Mouse (Mus musculus): ENCODE measurements around the gene Rabl6. TPM values are rescaled to one million over a fixed set of nuclear protein-coding genes. Genes with fewer than 3 reads are reported as not detected.

The Rabl6 gene
- polyA plus RNA-seq, 1 experiment from 2014 or later, result 61.6 TPM

DNA sequence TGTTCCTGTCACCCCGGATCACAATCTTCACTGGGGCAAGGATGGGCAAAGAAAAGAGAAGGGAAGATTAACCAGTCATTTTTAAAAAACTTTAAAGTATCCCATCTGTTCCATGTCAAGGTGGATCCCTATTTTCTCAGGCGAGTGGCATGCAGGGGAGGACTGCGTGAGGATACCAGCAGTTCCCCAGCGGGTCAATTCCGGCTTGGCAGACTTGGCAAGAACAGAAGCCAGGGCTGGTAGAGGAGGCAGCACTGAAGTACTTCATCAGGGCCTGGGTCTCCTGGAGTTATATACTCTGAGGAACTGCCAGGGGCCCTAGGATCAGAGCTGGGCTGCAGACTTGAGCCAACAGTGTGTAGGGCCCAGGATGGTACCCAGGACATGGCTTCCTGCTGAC is 5.8 kb downstream of the Rabl6 start:
- Histone ChIP-seq H3K27ac (no peak overlapping the region), H3K9ac (no peak overlapping the region), H3K36me3 (replicated peaks; ENCODE audit: control insufficient read depth, insufficient read depth) (peaks cover 55% of the 10 kb centered on the region), H3K27me3 (ENCODE audit: control insufficient read depth, insufficient read depth, low read length) (no peaks in the 10 kb centered on the region), H3K4me3 (replicated peaks; ENCODE audit: low read length) (no peak overlapping the region), H3K9me3 (ENCODE audit: control insufficient read depth, low read length) (no peaks in the 10 kb centered on the region), H3K4me2 (replicated peaks) (no peak overlapping the region), H3K4me1 (replicated peaks; ENCODE audit: control insufficient read depth, insufficient read depth, low read length) (peaks cover 12% of the 10 kb centered on the region)
- DNase-seq (ENCODE audit: low spot score) (no peak), ATAC-seq (ENCODE audit: low FRiP score) (no peak)
- 96% methylated on average over 5 of the region's 5 CpGs for WGBS

GRCm38 (mm10) chr2:25600037-25600436 is 8.3 kb downstream of the Rabl6 start:
- Histone ChIP-seq H3K9ac (no peak overlapping the region), H3K36me3 (replicated peaks; ENCODE audit: control insufficient read depth, insufficient read depth) (peaks cover 80% of the 10 kb centered on the region), H3K4me1 (replicated peaks; ENCODE audit: control insufficient read depth, insufficient read depth, low read length) (no peaks in the 10 kb centered on the region), H3K9me3 (ENCODE audit: control insufficient read depth, low read length) (no peaks in the 10 kb centered on the region), H3K4me3 (replicated peaks; ENCODE audit: low read length) (no peak overlapping the region), H3K4me2 (replicated peaks) (no peak overlapping the region), H3K27me3 (ENCODE audit: control insufficient read depth, insufficient read depth, low read length) (no peaks in the 10 kb centered on the region), H3K27ac (no peak overlapping the region)
- DNase-seq (ENCODE audit: low spot score) (no peak), ATAC-seq (ENCODE audit: low FRiP score) (no peak)
- WGBS, result 96% methylated on average over 2 of the region's 2 CpGs

GRCm38 (mm10) chr2:25598749-25599148 is 9.6 kb downstream of the Rabl6 start:
- no peaks in the 10 kb centered on the region for H3K4me1 ChIP-seq (replicated peaks; ENCODE audit: control insufficient read depth, insufficient read depth, low read length)
- WGBS, result 96% methylated on average over 1 of the region's 1 CpGs
- DNase-seq (ENCODE audit: low spot score) (no peak), ATAC-seq (ENCODE audit: low FRiP score) (no peak)
- H3K27ac ChIP-seq, result no peak overlapping the region
- no peak overlapping the region for H3K4me3 ChIP-seq (replicated peaks; ENCODE audit: low read length)
- H3K27me3 ChIP-seq (ENCODE audit: control insufficient read depth, insufficient read depth, low read length), result no peaks in the 10 kb centered on the region
- peaks cover 91% of the 10 kb centered on the region for H3K36me3 ChIP-seq (replicated peaks; ENCODE audit: control insufficient read depth, insufficient read depth)
- no peak overlapping the region for H3K4me2 ChIP-seq (replicated peaks)
- H3K9me3 ChIP-seq (ENCODE audit: control insufficient read depth, low read length), result no peaks in the 10 kb centered on the region
- H3K9ac ChIP-seq, result no peak overlapping the region

GRCm38 (mm10) chr2:25596765-25597510 is 11.4 kb downstream of the Rabl6 start:
- Histone ChIP-seq H3K27ac (no peak overlapping the region), H3K4me2 (replicated peaks) (no peak overlapping the region), H3K27me3 (ENCODE audit: control insufficient read depth, insufficient read depth, low read length) (no peaks in the 10 kb centered on the region), H3K9ac (no peak overlapping the region), H3K9me3 (ENCODE audit: control insufficient read depth, low read length) (no peaks in the 10 kb centered on the region), H3K36me3 (replicated peaks; ENCODE audit: control insufficient read depth, insufficient read depth) (peaks cover 98% of the 10 kb centered on the region), H3K4me3 (replicated peaks; ENCODE audit: low read length) (no peak overlapping the region), H3K4me1 (replicated peaks; ENCODE audit: control insufficient read depth, insufficient read depth, low read length) (no peaks in the 10 kb centered on the region)
- ATAC-seq (ENCODE audit: low FRiP score) (no peak), DNase-seq (ENCODE audit: low spot score) (no peak)
- WGBS, result 96% methylated on average over 5 of the region's 5 CpGs

GRCm38 (mm10) chr2:25591863-25592262 is 16.5 kb downstream of the Rabl6 start:
- ATAC-seq (ENCODE audit: low FRiP score) (no peak), DNase-seq (ENCODE audit: low spot score) (no peak)
- peaks cover 92% of the 10 kb centered on the region for H3K36me3 ChIP-seq (replicated peaks; ENCODE audit: control insufficient read depth, insufficient read depth)
- H3K27me3 ChIP-seq (ENCODE audit: control insufficient read depth, insufficient read depth, low read length), result no peaks in the 10 kb centered on the region
- H3K4me3 ChIP-seq (replicated peaks; ENCODE audit: low read length), result no peak overlapping the region
- H3K9ac ChIP-seq, result no peak overlapping the region
- H3K27ac ChIP-seq, result no peak overlapping the region
- WGBS, result 97% methylated on average over 2 of the region's 2 CpGs
- no peaks in the 10 kb centered on the region for H3K9me3 ChIP-seq (ENCODE audit: control insufficient read depth, low read length)
- no peak overlapping the region for H3K4me2 ChIP-seq (replicated peaks)
- no peaks in the 10 kb centered on the region for H3K4me1 ChIP-seq (replicated peaks; ENCODE audit: control insufficient read depth, insufficient read depth, low read length)

DNA sequence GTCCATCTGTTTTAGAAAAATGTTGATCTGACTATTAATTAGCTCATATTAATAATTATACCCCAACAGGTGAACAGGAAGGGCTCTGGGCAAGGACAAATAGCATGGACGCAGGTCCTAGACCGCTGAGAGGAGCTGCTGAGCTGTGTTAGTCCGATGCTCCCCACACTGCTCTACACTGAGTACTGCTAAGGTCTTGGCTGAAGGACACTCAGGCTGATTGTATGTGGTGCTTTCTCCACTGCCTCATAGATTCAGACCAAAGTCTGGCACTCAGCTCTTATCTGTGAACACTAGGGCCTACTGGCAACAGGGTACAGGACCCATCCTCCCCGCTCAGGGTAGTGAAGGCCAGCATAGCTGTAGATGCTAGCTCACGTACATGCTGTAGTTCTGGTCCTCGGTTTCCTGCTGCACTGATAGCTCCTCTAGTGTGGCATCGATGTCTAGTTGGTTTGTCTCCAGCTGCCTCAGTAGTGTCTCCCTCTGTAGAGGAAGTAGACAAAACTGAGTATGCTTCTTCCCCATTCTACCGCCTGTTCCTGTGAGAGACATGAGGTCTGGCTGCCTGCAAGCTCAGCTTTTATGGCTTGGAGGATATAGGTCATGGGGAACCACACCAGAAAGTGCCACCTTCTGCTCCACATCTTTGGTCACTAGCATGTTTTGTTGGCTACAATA is 20.0 kb downstream of the Rabl6 start:
- H3K9ac ChIP-seq, result no peak overlapping the region

DNA sequence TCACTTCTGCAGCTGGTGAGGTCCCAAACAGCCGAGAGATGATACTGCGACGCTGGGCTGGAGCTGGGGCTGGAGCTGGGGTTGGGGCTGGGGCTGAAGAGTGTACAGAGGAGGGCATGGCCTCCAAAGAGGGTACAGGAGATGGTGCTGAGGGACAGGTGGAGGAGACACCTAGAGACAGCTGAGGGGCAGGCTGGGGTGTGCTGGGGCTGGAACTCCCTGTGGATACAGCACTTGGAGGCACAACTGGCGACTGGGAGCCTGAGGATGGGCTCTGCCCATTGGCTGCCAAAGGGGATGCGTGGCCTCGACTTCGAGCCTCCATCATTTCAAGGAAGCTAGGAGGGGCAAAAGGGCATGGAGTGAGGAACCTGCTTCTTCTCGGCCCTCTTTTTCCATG is 21.0 kb downstream of the Rabl6 start:
- H3K36me3 ChIP-seq (replicated peaks; ENCODE audit: control insufficient read depth, insufficient read depth), result peaks cover 86% of the 10 kb centered on the region
- 96% methylated on average over 8 of the region's 8 CpGs for WGBS
- no peak overlapping the region for H3K27ac ChIP-seq
- no peaks in the 10 kb centered on the region for H3K27me3 ChIP-seq (ENCODE audit: control insufficient read depth, insufficient read depth, low read length)
- no peak for ATAC-seq (ENCODE audit: low FRiP score)
- H3K4me2 ChIP-seq (replicated peaks), result no peak overlapping the region
- H3K9me3 ChIP-seq (ENCODE audit: control insufficient read depth, low read length), result no peaks in the 10 kb centered on the region
- DNase-seq (ENCODE audit: low spot score), result no peak
- no peak overlapping the region for H3K9ac ChIP-seq
- peaks cover 9% of the 10 kb centered on the region for H3K4me1 ChIP-seq (replicated peaks; ENCODE audit: control insufficient read depth, insufficient read depth, low read length)
- no peak overlapping the region for H3K4me3 ChIP-seq (replicated peaks; ENCODE audit: low read length)

More for the DNA sequence above, 20.0 kb downstream of the Rabl6 start:
- DNase-seq (ENCODE audit: low spot score) (no peak), ATAC-seq (ENCODE audit: low FRiP score) (no peak)
- no peak overlapping the region for H3K27ac ChIP-seq
- H3K9me3 ChIP-seq (ENCODE audit: control insufficient read depth, low read length), result no peaks in the 10 kb centered on the region
- no peaks in the 10 kb centered on the region for H3K27me3 ChIP-seq (ENCODE audit: control insufficient read depth, insufficient read depth, low read length)
- no peak overlapping the region for H3K4me2 ChIP-seq (replicated peaks)
- no peak overlapping the region for H3K4me3 ChIP-seq (replicated peaks; ENCODE audit: low read length)
- WGBS, result 95% methylated on average over 8 of the region's 8 CpGs
- no peaks in the 10 kb centered on the region for H3K4me1 ChIP-seq (replicated peaks; ENCODE audit: control insufficient read depth, insufficient read depth, low read length)
- H3K36me3 ChIP-seq (replicated peaks; ENCODE audit: control insufficient read depth, insufficient read depth), result peaks cover 89% of the 10 kb centered on the region

DNA sequence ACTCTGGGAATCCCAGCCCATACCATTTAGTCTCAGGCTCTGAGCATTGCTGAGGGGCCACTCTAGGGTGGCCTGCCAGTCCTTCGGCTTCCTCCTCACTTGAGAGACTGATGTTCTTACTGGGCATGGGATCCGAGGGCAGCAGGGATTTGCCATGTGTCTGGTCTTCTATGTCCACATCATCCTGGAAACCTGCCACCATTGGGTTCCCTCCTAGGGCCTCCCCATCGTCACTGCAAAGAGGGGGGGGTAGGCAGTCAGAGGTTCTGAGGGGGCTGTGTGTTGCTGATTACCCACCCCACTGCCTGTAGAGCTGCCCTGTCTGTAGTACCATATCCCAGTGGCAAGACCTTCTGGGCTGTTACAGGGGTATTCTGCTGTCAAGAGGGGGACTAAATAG is 22.7 kb downstream of the Rabl6 start:
- no peak for DNase-seq (ENCODE audit: low spot score)
- H3K36me3 ChIP-seq (replicated peaks; ENCODE audit: control insufficient read depth, insufficient read depth), result peaks cover 69% of the 10 kb centered on the region
- peaks cover 19% of the 10 kb centered on the region for H3K4me1 ChIP-seq (replicated peaks; ENCODE audit: control insufficient read depth, insufficient read depth, low read length)
- no peak overlapping the region for H3K4me2 ChIP-seq (replicated peaks)
- H3K4me3 ChIP-seq (replicated peaks; ENCODE audit: low read length), result no peak overlapping the region
- no peak overlapping the region for H3K9ac ChIP-seq
- H3K9me3 ChIP-seq (ENCODE audit: control insufficient read depth, low read length), result no peaks in the 10 kb centered on the region
- H3K27ac ChIP-seq, result no peak overlapping the region
- ATAC-seq (ENCODE audit: low FRiP score), result no peak
- 87% methylated on average over 3 of the region's 3 CpGs for WGBS
- H3K27me3 ChIP-seq (ENCODE audit: control insufficient read depth, insufficient read depth, low read length), result peaks cover 4% of the 10 kb centered on the region

GRCm38 (mm10) chr2:25584856-25585255 is 23.5 kb downstream of the Rabl6 start:
- DNase-seq (ENCODE audit: low spot score), result no peak
- Histone ChIP-seq H3K4me3 (replicated peaks; ENCODE audit: low read length) (no peak overlapping the region), H3K4me2 (replicated peaks) (no peak overlapping the region), H3K9me3 (ENCODE audit: control insufficient read depth, low read length) (no peaks in the 10 kb centered on the region), H3K27me3 (ENCODE audit: control insufficient read depth, insufficient read depth, low read length) (peaks cover 11% of the 10 kb centered on the region), H3K36me3 (replicated peaks; ENCODE audit: control insufficient read depth, insufficient read depth) (peaks cover 61% of the 10 kb centered on the region), H3K27ac (no peak overlapping the region), H3K4me1 (replicated peaks; ENCODE audit: control insufficient read depth, insufficient read depth, low read length) (peaks cover 24% of the 10 kb centered on the region), H3K9ac (no peak overlapping the region)
- WGBS, result 86% methylated on average over 4 of the region's 4 CpGs
- ATAC-seq (ENCODE audit: low FRiP score), result no peak

Measured in hindbrain, embryonic 14.5 days (tissue).